Mouse (Mus musculus): Measurements from ENCODE around the gene Usf3.

DNA sequence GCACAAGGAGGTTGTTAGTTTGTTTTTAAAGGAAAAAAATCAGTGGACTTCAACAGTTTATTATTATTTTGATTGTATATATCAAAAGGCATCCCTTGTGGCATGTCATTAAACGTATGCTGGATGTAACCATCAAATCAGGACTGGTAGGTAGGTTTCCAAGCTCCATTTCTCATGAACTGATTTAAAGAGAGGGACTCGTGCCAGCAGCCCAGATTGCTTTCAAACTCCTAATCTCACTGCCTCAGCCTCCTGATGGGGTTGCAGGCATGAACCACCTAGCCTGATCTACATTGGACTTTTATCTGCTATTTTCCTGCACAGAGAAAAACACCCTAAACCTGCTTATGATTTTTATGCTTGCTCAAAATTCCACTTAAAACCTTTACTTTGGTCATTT is 49.3 kb upstream of the Usf3 start:
- TF ChIP-seq POLR2A (IDR thresholded peaks at IDR 0.05; ENCODE audit: low read depth, low read length) = no peak
- TF ChIP-seq CTCF (IDR thresholded peaks at IDR 0.05; ENCODE audit: extremely low read depth, insufficient read depth, insufficient read length, insufficient replicate concordance) = no peak
